Mouse (Mus musculus): ENCODE data around the gene Cacna1c. TPM values are rescaled to one million over a fixed set of nuclear protein-coding genes. Genes with fewer than 3 reads are reported as not detected.

The Cacna1c gene
- polyA plus RNA-seq, 2 experiments = 8.9 to 29.0 TPM

DNA sequence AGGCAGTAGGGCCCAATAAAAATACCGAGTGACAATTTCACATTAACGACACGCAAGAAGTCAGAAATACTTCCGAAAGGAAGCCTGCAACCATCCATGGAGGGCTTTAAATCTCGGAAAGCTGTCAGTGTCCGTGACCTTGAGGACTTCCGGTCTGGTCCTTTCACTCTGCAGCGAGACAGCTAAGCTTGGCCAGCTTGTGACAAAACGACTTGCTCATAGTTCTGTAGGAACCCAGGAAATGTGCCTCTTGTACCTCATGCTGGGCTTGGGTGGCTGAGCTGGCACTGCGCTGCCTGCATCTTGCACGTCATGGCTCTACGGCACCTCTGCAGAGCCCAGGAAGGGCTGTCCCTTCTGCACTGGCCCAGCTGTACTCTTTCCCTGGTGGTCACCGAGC is 348.5 kb downstream of the Cacna1c start:
- Histone ChIP-seq H3K36me3 (ENCODE audit: control insufficient read depth, insufficient read depth, low read length) (no peaks in the 10 kb centered on the region), H3K9ac (ENCODE audit: low read depth, low read length, severe bottlenecking) (no peak overlapping the region), H3K27ac (replicated peaks; ENCODE audit: low read depth, low read length) (no peak overlapping the region), H3K4me3 (replicated peaks; ENCODE audit: low read length) (no peak overlapping the region), H3K4me1 (ENCODE audit: control insufficient read depth, insufficient read depth, low read length) (peaks cover 12% of the 10 kb centered on the region; the same call in 1 of the 2 replicates), H3K27me3 (ENCODE audit: control insufficient read depth, insufficient read depth, low read length) (no peaks in the 10 kb centered on the region), H3K4me2 (replicated peaks; ENCODE audit: low read depth, low read length, severe bottlenecking) (no peak overlapping the region), H3K9me3 (ENCODE audit: control insufficient read depth, low read length) (no peaks in the 10 kb centered on the region)
- 75% methylated on average over 13 of the region's 13 CpGs for WGBS
- DNase-seq (ENCODE audit: low spot score) = no peak
- no peak for ATAC-seq (ENCODE audit: low FRiP score, low read depth)
- no peak for TF ChIP-seq POLR2A (IDR thresholded peaks at IDR 0.05; ENCODE audit: borderline replicate concordance, extremely low read depth, insufficient read depth, insufficient read length)

DNA sequence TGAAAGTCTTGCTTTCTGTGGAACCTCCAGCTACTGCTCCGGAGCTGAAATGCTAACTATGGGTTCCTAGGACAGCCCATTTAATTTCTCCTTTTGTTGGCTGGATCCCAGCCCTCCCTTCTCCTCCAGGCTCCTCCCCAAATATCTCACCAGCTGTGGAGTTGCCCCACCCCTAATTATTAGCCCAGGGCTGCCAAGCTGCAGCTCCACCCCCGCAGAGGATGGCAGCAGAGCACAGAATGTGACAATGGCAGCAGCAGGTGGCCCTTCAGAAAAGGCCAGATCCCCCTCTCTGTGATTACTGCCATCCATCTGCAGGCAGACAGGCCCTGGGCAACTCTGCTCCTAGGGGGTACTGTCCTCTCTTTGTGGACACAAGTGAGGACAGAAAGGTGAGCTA is 350.4 kb downstream of the Cacna1c start:
- ATAC-seq (ENCODE audit: low FRiP score, low read depth) (no peak), DNase-seq (ENCODE audit: low spot score) (no peak)
- WGBS = 18% methylated on average over 2 of the region's 2 CpGs

GRCm38 (mm10) chr6:118845180-118845579 is 351.0 kb downstream of the Cacna1c start:
- peaks cover 12% of the 10 kb centered on the region; the same call in 1 of the 2 replicates for H3K4me1 ChIP-seq (ENCODE audit: control insufficient read depth, insufficient read depth, low read length)
- no peak overlapping the region for H3K4me2 ChIP-seq (replicated peaks; ENCODE audit: low read depth, low read length, severe bottlenecking)
- no peaks in the 10 kb centered on the region for H3K36me3 ChIP-seq (ENCODE audit: control insufficient read depth, insufficient read depth, low read length)
- ATAC-seq (ENCODE audit: low FRiP score, low read depth) (no peak), DNase-seq (ENCODE audit: low spot score) (no peak)
- TF ChIP-seq POLR2A (IDR thresholded peaks at IDR 0.05; ENCODE audit: borderline replicate concordance, extremely low read depth, insufficient read depth, insufficient read length) = no peak
- no peak overlapping the region for H3K9ac ChIP-seq (ENCODE audit: low read depth, low read length, severe bottlenecking)
- H3K4me3 ChIP-seq (replicated peaks; ENCODE audit: low read length) = no peak overlapping the region
- H3K27ac ChIP-seq (replicated peaks; ENCODE audit: low read depth, low read length) = no peak overlapping the region
- 84% methylated on average over 6 of the region's 6 CpGs for WGBS
- no peaks in the 10 kb centered on the region for H3K9me3 ChIP-seq (ENCODE audit: control insufficient read depth, low read length)
- no peaks in the 10 kb centered on the region for H3K27me3 ChIP-seq (ENCODE audit: control insufficient read depth, insufficient read depth, low read length)

More for the DNA sequence above, 350.4 kb downstream of the Cacna1c start:
- no peak overlapping the region for H3K27ac ChIP-seq (replicated peaks; ENCODE audit: low read depth, low read length)
- TF ChIP-seq POLR2A (IDR thresholded peaks at IDR 0.05; ENCODE audit: borderline replicate concordance, extremely low read depth, insufficient read depth, insufficient read length) = no peak
- H3K4me1 ChIP-seq (ENCODE audit: control insufficient read depth, insufficient read depth, low read length) = peaks cover 12% of the 10 kb centered on the region; the same call in 1 of the 2 replicates
- H3K4me2 ChIP-seq (replicated peaks; ENCODE audit: low read depth, low read length, severe bottlenecking) = no peak overlapping the region
- H3K27me3 ChIP-seq (ENCODE audit: control insufficient read depth, insufficient read depth, low read length) = no peaks in the 10 kb centered on the region
- no peaks in the 10 kb centered on the region for H3K36me3 ChIP-seq (ENCODE audit: control insufficient read depth, insufficient read depth, low read length)
- no peak overlapping the region for H3K9ac ChIP-seq (ENCODE audit: low read depth, low read length, severe bottlenecking)
- H3K9me3 ChIP-seq (ENCODE audit: control insufficient read depth, low read length) = no peaks in the 10 kb centered on the region
- H3K4me3 ChIP-seq (replicated peaks; ENCODE audit: low read length) = no peak overlapping the region

DNA sequence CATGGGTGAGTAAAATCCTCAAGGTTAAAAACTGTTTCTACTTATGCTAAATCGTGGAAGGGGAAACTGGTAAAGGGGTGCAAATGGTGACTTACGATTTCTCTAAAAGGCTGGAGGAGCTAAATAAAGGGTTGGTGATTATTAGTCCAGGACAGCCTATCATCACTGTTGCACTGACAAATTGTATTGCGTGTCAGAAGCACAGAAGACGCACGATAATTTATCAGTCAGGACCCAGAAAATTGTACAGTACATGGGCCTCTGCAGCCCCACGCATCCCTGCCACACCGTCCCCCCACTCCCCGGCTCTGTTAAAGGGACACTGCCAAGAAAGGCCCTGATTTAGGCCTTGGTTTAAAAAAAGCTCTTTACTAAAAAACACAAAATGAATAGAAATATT is 352.7 kb downstream of the Cacna1c start:
- no peaks in the 10 kb centered on the region for H3K36me3 ChIP-seq (ENCODE audit: control insufficient read depth, insufficient read depth, low read length)
- H3K27ac ChIP-seq (replicated peaks; ENCODE audit: low read depth, low read length) = no peak overlapping the region
- WGBS = 78% methylated on average over 8 of the region's 8 CpGs
- DNase-seq (ENCODE audit: low spot score) (no peak), ATAC-seq (ENCODE audit: low FRiP score, low read depth) (no peak)
- no peaks in the 10 kb centered on the region for H3K9me3 ChIP-seq (ENCODE audit: control insufficient read depth, low read length)
- no peaks in the 10 kb centered on the region for H3K27me3 ChIP-seq (ENCODE audit: control insufficient read depth, insufficient read depth, low read length)
- H3K9ac ChIP-seq (ENCODE audit: low read depth, low read length, severe bottlenecking) = no peak overlapping the region
- H3K4me1 ChIP-seq (ENCODE audit: control insufficient read depth, insufficient read depth, low read length) = peaks cover 9% of the 10 kb centered on the region; the same call in 1 of the 2 replicates
- TF ChIP-seq POLR2A (IDR thresholded peaks at IDR 0.05; ENCODE audit: borderline replicate concordance, extremely low read depth, insufficient read depth, insufficient read length) = no peak
- no peak overlapping the region for H3K4me2 ChIP-seq (replicated peaks; ENCODE audit: low read depth, low read length, severe bottlenecking)
- no peak overlapping the region for H3K4me3 ChIP-seq (replicated peaks; ENCODE audit: low read length)

- no peak for ATAC-seq (ENCODE audit: low FRiP score, low read depth)
- no peak overlapping the region for H3K4me2 ChIP-seq (replicated peaks; ENCODE audit: low read depth, low read length, severe bottlenecking)
- 93% methylated on average over 2 of the region's 2 CpGs for WGBS
Measured at GRCm38 (mm10) chr6:118841892-118842291, 354.3 kb downstream of the Cacna1c start.

More at GRCm38 (mm10) chr6:118841892-118842291, 354.3 kb downstream of the Cacna1c start:
- no peaks in the 10 kb centered on the region for H3K9me3 ChIP-seq (ENCODE audit: control insufficient read depth, low read length)
- peaks cover 6% of the 10 kb centered on the region for H3K4me1 ChIP-seq (ENCODE audit: control insufficient read depth, insufficient read depth, low read length)
- no peak overlapping the region for H3K9ac ChIP-seq (ENCODE audit: low read depth, low read length, severe bottlenecking)
- no peaks in the 10 kb centered on the region for H3K36me3 ChIP-seq (ENCODE audit: control insufficient read depth, insufficient read depth, low read length)
- no peaks in the 10 kb centered on the region for H3K27me3 ChIP-seq (ENCODE audit: control insufficient read depth, insufficient read depth, low read length)
- TF ChIP-seq POLR2A (IDR thresholded peaks at IDR 0.05; ENCODE audit: borderline replicate concordance, extremely low read depth, insufficient read depth, insufficient read length) = no peak
- DNase-seq (ENCODE audit: low spot score) = no peak
- no peak overlapping the region for H3K4me3 ChIP-seq (replicated peaks; ENCODE audit: low read length)
- H3K27ac ChIP-seq (replicated peaks; ENCODE audit: low read depth, low read length) = no peak overlapping the region

All from limb, embryonic 14.5 days (tissue).